13 mouse cellular contexts compared by ENCODE assay signal in the genomic region with DNA sequence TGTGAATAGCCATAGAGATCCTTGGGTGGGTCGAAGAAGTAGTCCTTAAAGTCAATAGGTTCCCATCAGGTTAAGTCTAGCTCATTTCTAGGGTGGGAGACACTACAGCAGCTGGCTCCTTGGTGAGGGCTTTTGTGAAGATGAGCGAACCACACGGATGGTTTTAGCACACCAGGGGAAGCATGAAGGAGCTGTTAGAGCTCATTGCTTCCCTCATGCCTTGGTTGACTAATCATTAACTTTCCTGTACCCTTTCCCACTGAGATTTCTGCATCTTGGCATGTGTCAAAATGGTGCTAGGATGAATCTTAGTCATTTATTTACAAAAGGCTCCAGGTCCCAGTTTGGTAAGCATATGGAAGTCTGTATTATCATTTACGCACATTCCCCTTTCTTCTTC.
DNase-seq lines count a peak whose midpoint lies in the region; ATAC-seq lines count a peak whose summit lies in the region.
"Had no signal": no experiment of that assay in that cellular context is flagged by ENCODE, and none has a peak within 500 bp of the region (broad histone marks: within the 10 kb centered on the region; RNA-seq: fewer than 3 reads in every experiment).

No protein-coding gene starts in this region.

- H3K9ac ChIP-seq in forebrain, embryonic 11.5 days (ENCODE audit: low read length), result no peak overlapping the region
- H3K9ac ChIP-seq in embryonic facial prominence, embryonic 13.5 days, result no peak overlapping the region
- H3K9ac ChIP-seq in kidney, embryonic 15.5 days, result no peak overlapping the region
- no peak overlapping the region for H3K9ac ChIP-seq in midbrain, embryonic 15.5 days
- H3K9ac ChIP-seq: intestine, embryonic 15.5 days; liver, embryonic 13.5 days had no signal

- no peaks in the 10 kb centered on the region for H3K9me3 ChIP-seq in forebrain, embryonic 10.5 days
- H3K9me3 ChIP-seq in forebrain, embryonic 11.5 days (ENCODE audit: control insufficient read depth, low read length), result no peaks in the 10 kb centered on the region
- no peaks in the 10 kb centered on the region for H3K9me3 ChIP-seq in embryonic facial prominence, embryonic 13.5 days
- no peaks in the 10 kb centered on the region; the same call in 1 of the 2 replicates for H3K9me3 ChIP-seq in kidney, embryonic 15.5 days (replicated peaks)
- no peaks in the 10 kb centered on the region for H3K9me3 ChIP-seq in midbrain, embryonic 15.5 days
- H3K9me3 ChIP-seq: intestine, embryonic 15.5 days; liver, embryonic 13.5 days had no signal

- H3K4me1 ChIP-seq in forebrain, embryonic 10.5 days, result peaks cover 28% of the 10 kb centered on the region
- H3K4me1 ChIP-seq in forebrain, embryonic 11.5 days (replicated peaks; ENCODE audit: control insufficient read depth, insufficient read depth, low read length), result 0 out of 2 replicates have a peak, but pooled peaks cover 2% of the 10 kb centered on the region
- peaks cover 17% of the 10 kb centered on the region for H3K4me1 ChIP-seq in embryonic facial prominence, embryonic 13.5 days
- H3K4me1 ChIP-seq in kidney, embryonic 15.5 days, result peaks cover 57% of the 10 kb centered on the region
- H3K4me1 ChIP-seq in midbrain, embryonic 15.5 days, result 0 out of 2 replicates have a peak, but pooled peaks cover 10% of the 10 kb centered on the region
- H3K4me1 ChIP-seq: liver, embryonic 13.5 days had no signal

- H3K27ac ChIP-seq in forebrain, embryonic 10.5 days, result peak overlapping the region; percentile 60; the same call in 1 of the 2 replicates
- no peak overlapping the region for H3K27ac ChIP-seq in forebrain, embryonic 11.5 days (ENCODE audit: low read depth, low read length)
- H3K27ac ChIP-seq in embryonic facial prominence, embryonic 13.5 days, result peak overlapping the region; percentile 72; the same call in 1 of the 2 replicates
- peak overlapping the region; percentile 93 for H3K27ac ChIP-seq in kidney, embryonic 15.5 days
- H3K27ac ChIP-seq in midbrain, embryonic 15.5 days, result peak overlapping the region; percentile 57
- H3K27ac ChIP-seq: liver, embryonic 13.5 days had no signal

- 90% methylated on average over 4 of the region's 4 CpGs for WGBS in forebrain, embryonic 10.5 days
- WGBS in forebrain, embryonic 11.5 days, result 86% methylated on average over 4 of the region's 4 CpGs
- 89% methylated on average over 4 of the region's 4 CpGs for WGBS in embryonic facial prominence, embryonic 13.5 days
- 71% methylated on average over 4 of the region's 4 CpGs for WGBS in kidney, embryonic 15.5 days
- 58% methylated on average over 4 of the region's 4 CpGs for WGBS in midbrain, embryonic 15.5 days

- H3K4me3 ChIP-seq in forebrain, embryonic 10.5 days, result no peak overlapping the region
- H3K4me3 ChIP-seq in forebrain, embryonic 11.5 days (ENCODE audit: low read depth, low read length), result no peak overlapping the region
- H3K4me3 ChIP-seq in embryonic facial prominence, embryonic 13.5 days, result no peak overlapping the region
- H3K4me3 ChIP-seq in kidney, embryonic 15.5 days (replicated peaks), result no peak overlapping the region
- no peak overlapping the region for H3K4me3 ChIP-seq in midbrain, embryonic 15.5 days
- H3K4me3 ChIP-seq: intestine, embryonic 15.5 days; liver, embryonic 13.5 days had no signal

- H3K27me3 ChIP-seq in forebrain, embryonic 10.5 days (ENCODE audit: poor library complexity, severe bottlenecking), result no peaks in the 10 kb centered on the region
- no peaks in the 10 kb centered on the region for H3K27me3 ChIP-seq in forebrain, embryonic 11.5 days (ENCODE audit: control insufficient read depth, insufficient read depth, low read length)
- H3K27me3 ChIP-seq in embryonic facial prominence, embryonic 13.5 days, result no peaks in the 10 kb centered on the region
- H3K27me3 ChIP-seq in kidney, embryonic 15.5 days, result no peaks in the 10 kb centered on the region
- no peaks in the 10 kb centered on the region for H3K27me3 ChIP-seq in midbrain, embryonic 15.5 days (replicated peaks)
- H3K27me3 ChIP-seq: intestine, embryonic 15.5 days; liver, embryonic 13.5 days had no signal

- no peaks in the 10 kb centered on the region for H3K36me3 ChIP-seq in forebrain, embryonic 10.5 days (replicated peaks)
- H3K36me3 ChIP-seq in forebrain, embryonic 11.5 days (ENCODE audit: control insufficient read depth, insufficient read depth, low read length), result no peaks in the 10 kb centered on the region
- H3K36me3 ChIP-seq in embryonic facial prominence, embryonic 13.5 days, result no peaks in the 10 kb centered on the region
- H3K36me3 ChIP-seq in kidney, embryonic 15.5 days, result no peaks in the 10 kb centered on the region
- H3K36me3 ChIP-seq in midbrain, embryonic 15.5 days (replicated peaks), result no peaks in the 10 kb centered on the region
- H3K36me3 ChIP-seq: intestine, embryonic 15.5 days; liver, embryonic 13.5 days had no signal

- H3K4me2 ChIP-seq in forebrain, embryonic 11.5 days (ENCODE audit: low read depth, low read length, severe bottlenecking), result no peak overlapping the region
- H3K4me2 ChIP-seq in embryonic facial prominence, embryonic 13.5 days, result no peak overlapping the region
- H3K4me2 ChIP-seq in kidney, embryonic 15.5 days, result no peak overlapping the region
- no peak overlapping the region for H3K4me2 ChIP-seq in midbrain, embryonic 15.5 days
- H3K4me2 ChIP-seq: intestine, embryonic 15.5 days; liver, embryonic 13.5 days had no signal

- DNase-seq in forebrain, embryonic 10.5 days (ENCODE audit: extremely low spot score, low spot score), result no peak
- no peak for DNase-seq in forebrain, embryonic 11.5 days (ENCODE audit: low spot score)
- no peak for DNase-seq in spleen, adult 12 weeks (ENCODE audit: low spot score)
- DNase-seq in layer of hippocampus, adult 11-12 months (ENCODE audit: low spot score), result no peak
- no peak for DNase-seq in ovary, postnatal 36 days (ENCODE audit: low spot score)
- DNase-seq: cerebellum, adult 8-10 months; embryo, embryonic 11 days; liver, embryonic 13.5 days had no signal

- ATAC-seq in forebrain, embryonic 11.5 days (replicated peaks; ENCODE audit: low FRiP score), result no peak
- ATAC-seq in embryonic facial prominence, embryonic 13.5 days (ENCODE audit: insufficient number of reproducible peaks, insufficient read depth, low FRiP score, low TSS enrichment, low read depth), result no peak
- peak; percentile 72 for ATAC-seq in kidney, embryonic 15.5 days (replicated peaks; ENCODE audit: low FRiP score)
- no peak for ATAC-seq in midbrain, embryonic 15.5 days (replicated peaks)
- ATAC-seq: intestine, embryonic 15.5 days; lung, postnatal 0 days had no signal
